Mouse (Mus musculus) forebrain, embryonic 14.5 days (tissue): ENCODE measurements at regions not wholly inside any gene's neighbourhood (a gene's known extent, or its start where the extent isn't known, plus 50 kb on each side); places are given as distances from the start of the nearest gene placed in this dataset.
A peak's percentile ranks its signal among the peaks of the same experiment; 100 is the strongest.

ENCODE experiments used
- ATAC-seq: fragments of 200-750 bp; cut with Nextera tagmentation; 2 replicates; pipeline ENCODE4 v1.8.0; 2017; ENCODE audit warnings: mild to moderate bottlenecking, moderate library complexity
- DNase-seq: peaks from one replicate; pipeline ENCODE4 v3.0.0-alpha.2; 2015; ENCODE audit warnings: low spot score
- H3K27ac ChIP-seq: fragments of 300-500 bp; sonication (generic); 2 replicates; pipeline ENCODE4 v1.5.1; 2014; ENCODE audit warnings: low read depth, mild to moderate bottlenecking, control low read depth, low read length, moderate library complexity
- H3K27me3 ChIP-seq: fragments of 300-500 bp; sonication (generic); replicated peaks from 2 replicates; pipeline ENCODE4 v1.6.1; 2014; ENCODE audit warnings: low read length, control low read depth, mixed read lengths; ENCODE audit not compliant: control insufficient read depth, insufficient read depth
- H3K36me3 ChIP-seq: fragments of 300-500 bp; sonication (generic); 2 replicates; pipeline ENCODE4 v1.6.1; 2014; ENCODE audit warnings: low read length, control low read depth; ENCODE audit not compliant: control insufficient read depth, insufficient read depth
- H3K4me1 ChIP-seq: fragments of 300-500 bp; sonication (generic); 2 replicates; pipeline ENCODE4 v1.6.1; 2014; ENCODE audit warnings: antibody characterized with exemption, low read length, control low read depth; ENCODE audit not compliant: control insufficient read depth, insufficient read depth
- H3K4me2 ChIP-seq: fragments of 300-500 bp; sonication (generic); 2 replicates; pipeline ENCODE4 v1.6.1; 2014; ENCODE audit warnings: mild to moderate bottlenecking, control low read depth, low read length
- H3K4me3 ChIP-seq: fragments of 300-500 bp; sonication (generic); 2 replicates; pipeline ENCODE4 v1.5.1; 2014; ENCODE audit warnings: low read depth, low read length, control low read depth
- H3K9ac ChIP-seq: fragments of 300-500 bp; sonication (generic); 2 replicates; pipeline ENCODE4 v1.6.1; 2014; ENCODE audit warnings: mild to moderate bottlenecking, low read length, control low read depth, moderate library complexity
- H3K9me3 ChIP-seq: fragments of 300-500 bp; sonication (generic); replicated peaks from 2 replicates; pipeline ENCODE4 v1.6.1; 2016; ENCODE audit warnings: low read length, control low read depth, mixed read lengths; ENCODE audit not compliant: control insufficient read depth
- WGBS: fragments of 180-500 bp; shearing (Covaris S2); extraction: QIAGEN DNeasy Blood & Tissue Kit; methylation state at CpG from one replicate; pipeline ENCODE4 v1.1.7; 2014; 5-methylcytosine and 5-hydroxymethylcytosine counted together

GRCm38 (mm10) chr14:94541995-94542394 lies 651.5 kb upstream of the Pcdh9 start:
- Histone ChIP-seq H3K4me2 (no peak overlapping the region), H3K4me3 (no peak overlapping the region), H3K9me3 (no peaks in the 10 kb centered on the region), H3K4me1 (no peaks in the 10 kb centered on the region), H3K27ac (no peak overlapping the region), H3K36me3 (no peaks in the 10 kb centered on the region), H3K27me3 (no peaks in the 10 kb centered on the region), H3K9ac (no peak overlapping the region)
- ATAC-seq (no peak), DNase-seq (no peak)
- 87% methylated on average over 8 of the region's 8 CpGs for WGBS

GRCm38 (mm10) chr14:94525648-94526047 lies 635.2 kb upstream of the Pcdh9 start:
- H3K4me1 ChIP-seq = no peaks in the 10 kb centered on the region
- H3K9ac ChIP-seq = no peak overlapping the region

GRCm38 (mm10) chr14:94525238-94525637 lies 634.8 kb upstream of the Pcdh9 start:
- H3K4me1 ChIP-seq = no peaks in the 10 kb centered on the region
- no peak for ATAC-seq

More at GRCm38 (mm10) chr14:94525648-94526047, 635.2 kb upstream of the Pcdh9 start:
- no peak overlapping the region for H3K27ac ChIP-seq
- H3K4me3 ChIP-seq = no peak overlapping the region
- no peak for DNase-seq
- 91% methylated on average over 1 of the region's 1 CpGs for WGBS
- no peaks in the 10 kb centered on the region for H3K9me3 ChIP-seq
- H3K36me3 ChIP-seq = no peaks in the 10 kb centered on the region
- no peak for ATAC-seq
- no peaks in the 10 kb centered on the region for H3K27me3 ChIP-seq
- H3K4me2 ChIP-seq = no peak overlapping the region

GRCm38 (mm10) chr14:94522007-94522406 lies 631.5 kb upstream of the Pcdh9 start:
- DNase-seq (no peak), ATAC-seq (no peak)
- Histone ChIP-seq H3K9ac (no peak overlapping the region), H3K36me3 (no peaks in the 10 kb centered on the region), H3K27me3 (no peaks in the 10 kb centered on the region), H3K4me2 (no peak overlapping the region), H3K27ac (no peak overlapping the region), H3K9me3 (no peaks in the 10 kb centered on the region), H3K4me3 (no peak overlapping the region), H3K4me1 (no peaks in the 10 kb centered on the region)
- WGBS = 61% methylated on average over 2 of the region's 2 CpGs

More at GRCm38 (mm10) chr14:94525238-94525637, 634.8 kb upstream of the Pcdh9 start:
- H3K36me3 ChIP-seq = no peaks in the 10 kb centered on the region
- DNase-seq = no peak
- no peaks in the 10 kb centered on the region for H3K9me3 ChIP-seq
- no peak overlapping the region for H3K27ac ChIP-seq
- no peaks in the 10 kb centered on the region for H3K27me3 ChIP-seq
- H3K4me3 ChIP-seq = no peak overlapping the region
- H3K9ac ChIP-seq = no peak overlapping the region
- H3K4me2 ChIP-seq = no peak overlapping the region

GRCm38 (mm10) chr14:94491370-94491769 lies 600.9 kb upstream of the Pcdh9 start:
- peak; percentile 57 for DNase-seq
- no peak for ATAC-seq

GRCm38 (mm10) chr14:94475887-94476286 lies 585.4 kb upstream of the Pcdh9 start:
- no peak overlapping the region for H3K27ac ChIP-seq
- ATAC-seq (no peak), DNase-seq (no peak)
- no peak overlapping the region for H3K4me3 ChIP-seq
- no peak overlapping the region for H3K4me2 ChIP-seq
- no peak overlapping the region for H3K9ac ChIP-seq
- H3K9me3 ChIP-seq = no peaks in the 10 kb centered on the region
- H3K36me3 ChIP-seq = no peaks in the 10 kb centered on the region
- WGBS = 89% methylated on average over 3 of the region's 3 CpGs
- no peaks in the 10 kb centered on the region for H3K27me3 ChIP-seq
- H3K4me1 ChIP-seq = no peaks in the 10 kb centered on the region

More at GRCm38 (mm10) chr14:94491370-94491769, 600.9 kb upstream of the Pcdh9 start:
- no peaks in the 10 kb centered on the region for H3K9me3 ChIP-seq
- H3K4me1 ChIP-seq = no peaks in the 10 kb centered on the region
- no peak overlapping the region for H3K4me2 ChIP-seq
- no peak overlapping the region for H3K4me3 ChIP-seq
- no peaks in the 10 kb centered on the region for H3K36me3 ChIP-seq
- H3K9ac ChIP-seq = no peak overlapping the region
- H3K27me3 ChIP-seq = no peaks in the 10 kb centered on the region
- H3K27ac ChIP-seq = no peak overlapping the region

- Histone ChIP-seq H3K27ac (no peak overlapping the region), H3K9ac (no peak overlapping the region), H3K4me3 (no peak overlapping the region), H3K4me1 (no peaks in the 10 kb centered on the region), H3K27me3 (no peaks in the 10 kb centered on the region), H3K4me2 (no peak overlapping the region), H3K36me3 (no peaks in the 10 kb centered on the region), H3K9me3 (no peaks in the 10 kb centered on the region)
- DNase-seq (no peak), ATAC-seq (no peak)
- 100% methylated on average over 1 of the region's 1 CpGs for WGBS
These were observed 582.7 kb upstream of the Pcdh9 start for GRCm38 (mm10) chr14:94473181-94473580.

- Histone ChIP-seq H3K9me3 (no peaks in the 10 kb centered on the region), H3K36me3 (no peaks in the 10 kb centered on the region), H3K27me3 (no peaks in the 10 kb centered on the region), H3K4me2 (no peak overlapping the region), H3K27ac (no peak overlapping the region), H3K9ac (no peak overlapping the region), H3K4me1 (no peaks in the 10 kb centered on the region), H3K4me3 (no peak overlapping the region)
- no peak for DNase-seq
- ATAC-seq = no peak
- WGBS = 94% methylated on average over 1 of the region's 1 CpGs
These were observed 555.5 kb upstream of the Pcdh9 start for GRCm38 (mm10) chr14:94445952-94446351.

GRCm38 (mm10) chr14:94433343-94433958 lies 543.0 kb upstream of the Pcdh9 start:
- WGBS = 43% methylated on average over 7 of the region's 7 CpGs
- H3K4me3 ChIP-seq = no peak overlapping the region
- no peaks in the 10 kb centered on the region for H3K9me3 ChIP-seq
- no peaks in the 10 kb centered on the region for H3K4me1 ChIP-seq
- H3K9ac ChIP-seq = no peak overlapping the region
- H3K4me2 ChIP-seq = no peak overlapping the region
- H3K27me3 ChIP-seq = no peaks in the 10 kb centered on the region
- ATAC-seq (no peak), DNase-seq (peak; percentile 11)
- H3K27ac ChIP-seq = no peak overlapping the region
- H3K36me3 ChIP-seq = no peaks in the 10 kb centered on the region
